ENCODE assay signal across 13 mouse cellular contexts in genomic region chr13:3866355-3867052, GRCm38 (mm10). TPM values are rescaled to one million over a fixed set of nuclear protein-coding genes. Genes with fewer than 3 reads are reported as not detected.
DNase-seq lines count a peak whose midpoint lies in the region; ATAC-seq and TF ChIP-seq lines count a peak whose summit lies in the region.
"Had no signal": no experiment of that assay in that cellular context is flagged by ENCODE, and none has a peak within 500 bp of the region (broad histone marks: within the 10 kb centered on the region; RNA-seq: fewer than 3 reads in every experiment).

No protein-coding gene starts in this region.

- H3K4me2 ChIP-seq in liver, embryonic 14.5 days (ENCODE audit: low read depth): peak overlapping the region; percentile 80
- H3K4me2 ChIP-seq in stomach, postnatal 0 days (replicated peaks; ENCODE audit: low read depth): no peak overlapping the region
- H3K4me2 ChIP-seq: heart, embryonic 15.5 days; limb, embryonic 13.5 days had no signal

- peak overlapping the region; percentile 75 for H3K27ac ChIP-seq in heart, embryonic 10.5 days
- H3K27ac ChIP-seq in liver, embryonic 14.5 days: peak overlapping the region; percentile 99
- H3K27ac ChIP-seq in stomach, postnatal 0 days (replicated peaks): peak overlapping the region; percentile 73
- H3K27ac ChIP-seq: heart, embryonic 15.5 days; limb, embryonic 13.5 days had no signal

- 51% methylated on average over 8 of the region's 8 CpGs for WGBS in heart, embryonic 10.5 days
- 12% methylated on average over 8 of the region's 8 CpGs for WGBS in liver, embryonic 14.5 days (ENCODE audit: insufficient replicate concordance)
- 73% methylated on average over 8 of the region's 8 CpGs for WGBS in stomach, postnatal 0 days

- H3K9ac ChIP-seq in liver, embryonic 14.5 days (replicated peaks): peak overlapping the region; percentile 59
- H3K9ac ChIP-seq in stomach, postnatal 0 days (ENCODE audit: low read length): no peak overlapping the region
- H3K9ac ChIP-seq: heart, embryonic 15.5 days; limb, embryonic 13.5 days had no signal

- DNase-seq in heart, embryonic 10.5 days (ENCODE audit: low spot score): no peak
- DNase-seq in heart, postnatal 4 days: no peak
- peak; percentile 27 to 42 for DNase-seq in spleen, postnatal 10 days (ENCODE audit: low spot score in 2 of 2)
- no peak for DNase-seq in spleen, postnatal 14 days (ENCODE audit: low spot score in 2 of 2)
- DNase-seq in liver, embryonic 14.5 days (ENCODE audit: low read depth in 3 of 3, low spot score in 3 of 3): peak; percentile 53 to 66 (median 64)
- peak; percentile 35 for DNase-seq in stomach, postnatal 0 days (ENCODE audit: low spot score)
- DNase-seq in Muller cell, postnatal 12 days (ENCODE audit: inconsistent ontology term): no peak
- no peak for DNase-seq in urinary bladder, postnatal 36 days (ENCODE audit: low spot score in 2 of 2)
- DNase-seq: cerebellum, adult 8-10 months had no signal

- TF ChIP-seq CTCF in liver, embryonic 14.5 days (IDR thresholded peaks at IDR 0.05; ENCODE audit: low read depth): no peak
- TF ChIP-seq CTCF in stomach, postnatal 0 days (IDR thresholded peaks at IDR 0.05; ENCODE audit: low read depth): no peak

- peak; percentile 66; the same call in 1 of the 2 replicates for TF ChIP-seq EP300 in liver, embryonic 14.5 days (IDR thresholded peaks at IDR 0.05; ENCODE audit: low read depth)
- TF ChIP-seq EP300 in stomach, postnatal 0 days (optimal IDR thresholded peaks at IDR 0.05): no peak

- 0 out of 2 replicates have a peak overlapping the region, but pooled peaks have one; percentile 13 for H3K4me3 ChIP-seq in heart, embryonic 10.5 days
- peak overlapping the region in 1 of 2 experiments; percentile 38; a peak in 2 of 4 replicates for H3K4me3 ChIP-seq in liver, embryonic 14.5 days (ENCODE audit: insufficient read depth in 1 of 2, low read depth in 2 of 2, low read length in 2 of 2)
- no peak overlapping the region for H3K4me3 ChIP-seq in stomach, postnatal 0 days (ENCODE audit: low read depth, low read length)
- H3K4me3 ChIP-seq: heart, embryonic 15.5 days; limb, embryonic 13.5 days had no signal

- H3K36me3 ChIP-seq in heart, embryonic 10.5 days: no peaks in the 10 kb centered on the region
- no peaks in the 10 kb centered on the region for H3K36me3 ChIP-seq in liver, embryonic 14.5 days (replicated peaks; ENCODE audit: control insufficient read depth, insufficient read depth, low read depth)
- H3K36me3 ChIP-seq in stomach, postnatal 0 days (ENCODE audit: control insufficient read depth, insufficient read depth, low read length): no peaks in the 10 kb centered on the region
- H3K36me3 ChIP-seq: heart, embryonic 15.5 days; limb, embryonic 13.5 days had no signal

- peak; percentile 63 for ATAC-seq in liver, embryonic 14.5 days (ENCODE audit: insufficient read depth)
- peak; percentile 38; the same call in 1 of the 2 replicates for ATAC-seq in stomach, postnatal 0 days (ENCODE audit: low FRiP score, low TSS enrichment)

- H3K9me3 ChIP-seq in heart, embryonic 10.5 days: no peaks in the 10 kb centered on the region
- no peaks in the 10 kb centered on the region for H3K9me3 ChIP-seq in liver, embryonic 14.5 days (ENCODE audit: control insufficient read depth, low read length)
- H3K9me3 ChIP-seq in stomach, postnatal 0 days (ENCODE audit: control insufficient read depth, low read length): no peaks in the 10 kb centered on the region
- H3K9me3 ChIP-seq: heart, embryonic 15.5 days; limb, embryonic 13.5 days had no signal

- no peaks in the 10 kb centered on the region for H3K27me3 ChIP-seq in heart, embryonic 10.5 days (ENCODE audit: insufficient read depth, poor library complexity, severe bottlenecking)
- no peaks in the 10 kb centered on the region for H3K27me3 ChIP-seq in liver, embryonic 14.5 days (ENCODE audit: control insufficient read depth, insufficient read depth, low read length)
- no peaks in the 10 kb centered on the region for H3K27me3 ChIP-seq in stomach, postnatal 0 days (ENCODE audit: control insufficient read depth, insufficient read depth, low read length)
- H3K27me3 ChIP-seq: heart, embryonic 15.5 days; limb, embryonic 13.5 days had no signal

- H3K4me1 ChIP-seq in heart, embryonic 10.5 days: peaks cover 7% of the 10 kb centered on the region; the same call in 1 of the 2 replicates
- H3K4me1 ChIP-seq in liver, embryonic 14.5 days (replicated peaks; ENCODE audit: control insufficient read depth in 2 of 2, insufficient read depth in 2 of 2, low read length in 1 of 2): peaks cover 80 to 85% of the 10 kb centered on the region in 2 experiments
- 0 out of 2 replicates have a peak, but pooled peaks cover 2% of the 10 kb centered on the region for H3K4me1 ChIP-seq in stomach, postnatal 0 days (replicated peaks; ENCODE audit: control insufficient read depth, insufficient read depth)
- H3K4me1 ChIP-seq: limb, embryonic 13.5 days had no signal

RNA-seq across cellular contexts. Expression of gene Calm5, which starts 12.5 kb away (rescaled TPM):
- not detected in 2 replicates for polyA plus RNA-seq in heart, embryonic 10.5 days (2016; fragmentation: Nextera tagmentation; extraction: Ambion mirVana)
- total RNA-seq in heart, postnatal 4 days (2021): not detected
- not detected in 2 replicates for polyA plus RNA-seq in liver, embryonic 14.5 days (2012; rRNA removed)
- polyA plus RNA-seq in liver, embryonic 14.5 days (2014; fragmentation: Nextera tagmentation; extraction: Ambion mirVana): not detected in 2 replicates
- polyA plus RNA-seq in stomach, postnatal 0 days (2015; fragmentation: Nextera tagmentation; extraction: Ambion mirVana): 0.18 TPM in 1 of 2 replicates, not detected in the other
- total RNA-seq: layer of hippocampus, postnatal 25 days; neutrophil, adult 5-6 weeks had no signal
- polyA plus RNA-seq: heart, embryonic 15.5 days; limb, embryonic 13.5 days had no signal

RNA-seq across cellular contexts. Expression of gene Calm4, which starts 28.9 kb away (rescaled TPM):
- polyA plus RNA-seq in heart, embryonic 10.5 days (2016; fragmentation: Nextera tagmentation; extraction: Ambion mirVana): not detected in 2 replicates
- total RNA-seq in heart, postnatal 4 days (2021): not detected
- polyA plus RNA-seq in liver, embryonic 14.5 days (2012; rRNA removed): not detected in 2 replicates
- not detected in 2 replicates for polyA plus RNA-seq in liver, embryonic 14.5 days (2014; fragmentation: Nextera tagmentation; extraction: Ambion mirVana)
- 280 and 324 TPM in 2 replicates for polyA plus RNA-seq in stomach, postnatal 0 days (2015; fragmentation: Nextera tagmentation; extraction: Ambion mirVana)
- total RNA-seq: layer of hippocampus, postnatal 25 days; neutrophil, adult 5-6 weeks had no signal
- polyA plus RNA-seq: limb, embryonic 13.5 days had no signal

RNA-seq across cellular contexts. Expression of gene Net1, which starts 51.5 kb away (rescaled TPM):
- polyA plus RNA-seq in heart, embryonic 10.5 days (2016; fragmentation: Nextera tagmentation; extraction: Ambion mirVana): 53.7 and 72.9 TPM in 2 replicates
- 10 to 100 TPM; 41.3 to 41.4 TPM for total RNA-seq in heart, postnatal 4 days (2021)
- 19.1 and 23.5 TPM in 2 replicates for polyA plus RNA-seq in liver, embryonic 14.5 days (2012; rRNA removed)
- 39.4 and 42.9 TPM in 2 replicates for polyA plus RNA-seq in liver, embryonic 14.5 days (2014; fragmentation: Nextera tagmentation; extraction: Ambion mirVana)
- 54.6 and 59.1 TPM in 2 replicates for polyA plus RNA-seq in stomach, postnatal 0 days (2015; fragmentation: Nextera tagmentation; extraction: Ambion mirVana)

RNA-seq across cellular contexts. Expression of gene Tubal3, which starts 51.6 kb away (rescaled TPM):
- not detected in 2 replicates for polyA plus RNA-seq in heart, embryonic 10.5 days (2016; fragmentation: Nextera tagmentation; extraction: Ambion mirVana)
- total RNA-seq in heart, postnatal 4 days (2021): not detected
- not detected in 2 replicates for polyA plus RNA-seq in liver, embryonic 14.5 days (2012; rRNA removed)
- not detected in 2 replicates for polyA plus RNA-seq in liver, embryonic 14.5 days (2014; fragmentation: Nextera tagmentation; extraction: Ambion mirVana)
- not detected in 2 replicates for polyA plus RNA-seq in stomach, postnatal 0 days (2015; fragmentation: Nextera tagmentation; extraction: Ambion mirVana)
- total RNA-seq: layer of hippocampus, postnatal 25 days; neutrophil, adult 5-6 weeks had no signal
- polyA plus RNA-seq: heart, embryonic 15.5 days; limb, embryonic 13.5 days had no signal

Comparison
In these comparisons a context has a peak if more than half of its experiments do, and no peak if none do; other contexts are left out.
1. DNase-seq: peak in spleen, postnatal 10 days (2 of 2), liver, embryonic 14.5 days (3 of 3) and stomach, postnatal 0 days (single experiment); none in heart, embryonic 10.5 days (single experiment), heart, postnatal 4 days (single experiment), spleen, postnatal 14 days (0 of 2), Muller cell, postnatal 12 days (single experiment) and urinary bladder, postnatal 36 days (0 of 2).
2. RNA of gene Calm4, which starts 28.9 kb away (polyA plus RNA-seq): 280 to 324 TPM in stomach, postnatal 0 days; not detected in liver, embryonic 14.5 days and not detected in heart, embryonic 10.5 days; every median in the first group is over 100 times any median in the second.
3. Peak in every context shown above with its lines, with median percentiles within 50 percentile points of each other: H3K27ac ChIP-seq.